ENCODE assay signal across 9 mouse cellular contexts in genomic region chr7:34132355-34133079, GRCm38 (mm10). TPM values are rescaled to one million over a fixed set of nuclear protein-coding genes. Genes with fewer than 3 reads are reported as not detected.
DNase-seq lines count a peak whose midpoint lies in the region; ATAC-seq and TF ChIP-seq lines count a peak whose summit lies in the region.
"Had no signal": no experiment of that assay in that cellular context is flagged by ENCODE, and none has a peak within 500 bp of the region (broad histone marks: within the 10 kb centered on the region; RNA-seq: fewer than 3 reads in every experiment).

No protein-coding gene starts in this region.

- ATAC-seq in forebrain, postnatal 0 days = peak; percentile 72
- ATAC-seq in intestine, postnatal 0 days = peak; percentile 73
- peak; percentile 68 for ATAC-seq in lung, embryonic 16.5 days (ENCODE audit: low read depth)
- peak; percentile 65 for ATAC-seq in stomach, embryonic 14.5 days (ENCODE audit: insufficient number of reproducible peaks, insufficient read depth, low FRiP score, low read depth)

- no peak for TF ChIP-seq CTCF in gastrocnemius, adult 2 months (IDR thresholded peaks at IDR 0.05)
- no peak for TF ChIP-seq CTCF in forebrain, postnatal 0 days (IDR thresholded peaks at IDR 0.05; ENCODE audit: low read depth)
- TF ChIP-seq CTCF in intestine, postnatal 0 days (IDR thresholded peaks at IDR 0.05; ENCODE audit: low read depth) = no peak

- H3K27me3 ChIP-seq in forebrain, postnatal 0 days (ENCODE audit: insufficient read depth, low read length) = no peaks in the 10 kb centered on the region
- no peaks in the 10 kb centered on the region for H3K27me3 ChIP-seq in intestine, postnatal 0 days (replicated peaks; ENCODE audit: control insufficient read depth, insufficient read depth, low read length)
- no peaks in the 10 kb centered on the region for H3K27me3 ChIP-seq in lung, embryonic 16.5 days (ENCODE audit: control insufficient read depth, insufficient read depth, low read depth, low read length)
- H3K27me3 ChIP-seq in stomach, embryonic 14.5 days (ENCODE audit: control insufficient read depth, insufficient read depth, low read length) = no peaks in the 10 kb centered on the region

- H3K4me2 ChIP-seq in forebrain, postnatal 0 days (ENCODE audit: low read depth) = peak overlapping the region; percentile 64
- peak overlapping the region; percentile 87 for H3K4me2 ChIP-seq in intestine, postnatal 0 days (replicated peaks; ENCODE audit: low read depth)
- H3K4me2 ChIP-seq in lung, embryonic 16.5 days (ENCODE audit: low read depth, low read length) = peak overlapping the region; percentile 73
- peak overlapping the region; percentile 52 for H3K4me2 ChIP-seq in stomach, embryonic 14.5 days (replicated peaks; ENCODE audit: low read depth, low read length)

- 2% methylated on average over 60 of the region's 116 CpGs for WGBS in forebrain, postnatal 0 days
- WGBS in intestine, postnatal 0 days = 0% methylated on average over 90 of the region's 116 CpGs
- under 1% methylated on average over 95 of the region's 116 CpGs for WGBS in lung, embryonic 16.5 days
- 0% methylated on average over 107 of the region's 116 CpGs for WGBS in stomach, embryonic 14.5 days

- peak overlapping the region; percentile 72 for H3K27ac ChIP-seq in gastrocnemius, adult 2 months
- peak overlapping the region; percentile 80 for H3K27ac ChIP-seq in forebrain, postnatal 0 days (ENCODE audit: low read depth, low read length)
- H3K27ac ChIP-seq in intestine, postnatal 0 days (ENCODE audit: low read depth, low read length) = peak overlapping the region; percentile 75
- H3K27ac ChIP-seq in lung, embryonic 16.5 days (ENCODE audit: low read length) = peak overlapping the region; percentile 87
- peak overlapping the region; percentile 71 for H3K27ac ChIP-seq in stomach, embryonic 14.5 days (ENCODE audit: low read length)

- peak; percentile 38 for DNase-seq in gastrocnemius, adult 2 months
- DNase-seq in gastrocnemius, postnatal 36 days = no peak
- DNase-seq in adrenal gland, adult 18-20 months (ENCODE audit: low spot score in 2 of 2) = peak; percentile 28 to 47
- peak; percentile 49 for DNase-seq in forebrain, postnatal 0 days
- no peak for DNase-seq in spleen, postnatal 14 days (ENCODE audit: low spot score in 2 of 2)

- no peaks in the 10 kb centered on the region for H3K9me3 ChIP-seq in forebrain, postnatal 0 days (ENCODE audit: low read length)
- no peaks in the 10 kb centered on the region for H3K9me3 ChIP-seq in intestine, postnatal 0 days (ENCODE audit: control insufficient read depth)
- no peaks in the 10 kb centered on the region for H3K9me3 ChIP-seq in lung, embryonic 16.5 days (ENCODE audit: control insufficient read depth, low read length)
- no peaks in the 10 kb centered on the region for H3K9me3 ChIP-seq in stomach, embryonic 14.5 days (ENCODE audit: control insufficient read depth, low read depth, low read length)

- peak overlapping the region; percentile 78 for H3K9ac ChIP-seq in forebrain, postnatal 0 days
- peak overlapping the region; percentile 87 for H3K9ac ChIP-seq in intestine, postnatal 0 days (ENCODE audit: low read depth, low read length)
- H3K9ac ChIP-seq in lung, embryonic 16.5 days (ENCODE audit: low read length) = peak overlapping the region; percentile 95
- peak overlapping the region; percentile 92 for H3K9ac ChIP-seq in stomach, embryonic 14.5 days (replicated peaks; ENCODE audit: low read depth, low read length)

- peak overlapping the region; percentile 77 for H3K4me3 ChIP-seq in gastrocnemius, adult 2 months
- H3K4me3 ChIP-seq in forebrain, postnatal 0 days (ENCODE audit: low read depth, low read length) = peak overlapping the region; percentile 84
- peak overlapping the region; percentile 71 for H3K4me3 ChIP-seq in intestine, postnatal 0 days (ENCODE audit: low read depth, low read length)
- peak overlapping the region; percentile 81 for H3K4me3 ChIP-seq in lung, embryonic 16.5 days (ENCODE audit: low read length)
- H3K4me3 ChIP-seq in stomach, embryonic 14.5 days (ENCODE audit: low read depth, low read length) = peak overlapping the region; percentile 77

- H3K36me3 ChIP-seq in forebrain, postnatal 0 days (ENCODE audit: insufficient read depth) = no peaks in the 10 kb centered on the region
- no peaks in the 10 kb centered on the region for H3K36me3 ChIP-seq in intestine, postnatal 0 days (ENCODE audit: control insufficient read depth, insufficient read depth)
- H3K36me3 ChIP-seq in lung, embryonic 16.5 days (ENCODE audit: control insufficient read depth, insufficient read depth, low read length) = peaks cover 2% of the 10 kb centered on the region; the same call in 1 of the 2 replicates
- H3K36me3 ChIP-seq in stomach, embryonic 14.5 days (ENCODE audit: control insufficient read depth, insufficient read depth, low read length) = no peaks in the 10 kb centered on the region

- intact Hi-C loops in gastrocnemius, adult 2 months (cut with DNase I) = loop anchor here (5.0 kb wide), 1 partner anchor 65 kb away; the partner anchor contains the start of gene Pdcd2l
- intact Hi-C loops in gastrocnemius, postnatal 36 days (cut with DNase I) = no loop called here

- peaks cover 13% of the 10 kb centered on the region for H3K4me1 ChIP-seq in forebrain, postnatal 0 days (ENCODE audit: insufficient read depth)
- H3K4me1 ChIP-seq in intestine, postnatal 0 days (replicated peaks; ENCODE audit: control insufficient read depth, insufficient read depth, low read length) = no peaks in the 10 kb centered on the region
- peaks cover 18% of the 10 kb centered on the region for H3K4me1 ChIP-seq in lung, embryonic 16.5 days (replicated peaks; ENCODE audit: control insufficient read depth, insufficient read depth, low read length)
- H3K4me1 ChIP-seq in stomach, embryonic 14.5 days (ENCODE audit: control insufficient read depth, insufficient read depth, low read length) = peaks cover 19% of the 10 kb centered on the region

RNA-seq across cellular contexts. Expression of gene Wtip, which starts 0.6 kb away (rescaled TPM):
- 1 to 10 TPM; 3.2 to 3.9 TPM for total RNA-seq in gastrocnemius, adult 2 months (2021)
- 1 to 10 TPM; 3.6 to 3.8 TPM for total RNA-seq in gastrocnemius, postnatal 36 days (2021)
- 10 to 100 TPM; 17.8 to 22.0 TPM for total RNA-seq in adrenal gland, adult 18-20 months (2021)
- 36.8 and 42.1 TPM in 2 replicates for total RNA-seq in forebrain, postnatal 0 days (2014; rRNA removed)
- 2.6 and 3.4 TPM in 2 replicates for polyA plus RNA-seq in forebrain, postnatal 0 days (2015; fragmentation: Nextera tagmentation; extraction: Ambion mirVana)
- polyA plus RNA-seq in intestine, postnatal 0 days (2015; fragmentation: Nextera tagmentation; extraction: Ambion mirVana) = 3.2 TPM in 2 replicates
- 6.5 and 7.2 TPM in 2 replicates for polyA plus RNA-seq in lung, embryonic 16.5 days (2015; fragmentation: Nextera tagmentation; extraction: Ambion mirVana)
- polyA plus RNA-seq in stomach, embryonic 14.5 days (2014; fragmentation: Nextera tagmentation; extraction: Ambion mirVana) = 7.1 TPM in 2 replicates

RNA-seq across cellular contexts. Expression of gene Uba2, which starts 36.9 kb away (rescaled TPM):
- 10 to 100 TPM; 33.4 to 38.7 TPM for total RNA-seq in gastrocnemius, adult 2 months (2021)
- total RNA-seq in gastrocnemius, postnatal 36 days (2021) = 10 to 100 TPM; 29.6 to 44.7 TPM
- 10 to 100 TPM; 58.7 to 62.7 TPM for total RNA-seq in adrenal gland, adult 18-20 months (2021)
- 179 and 196 TPM in 2 replicates for total RNA-seq in forebrain, postnatal 0 days (2014; rRNA removed)
- polyA plus RNA-seq in forebrain, postnatal 0 days (2015; fragmentation: Nextera tagmentation; extraction: Ambion mirVana) = 109 and 123 TPM in 2 replicates
- 50.2 and 50.8 TPM in 2 replicates for polyA plus RNA-seq in intestine, postnatal 0 days (2015; fragmentation: Nextera tagmentation; extraction: Ambion mirVana)
- polyA plus RNA-seq in lung, embryonic 16.5 days (2015; fragmentation: Nextera tagmentation; extraction: Ambion mirVana) = 192 and 203 TPM in 2 replicates
- 193 and 196 TPM in 2 replicates for polyA plus RNA-seq in stomach, embryonic 14.5 days (2014; fragmentation: Nextera tagmentation; extraction: Ambion mirVana)

RNA-seq across cellular contexts. Expression of gene Scgb1b30, which starts 37.3 kb away (rescaled TPM):
- not detected for total RNA-seq in gastrocnemius, adult 2 months (2021)
- not detected for total RNA-seq in gastrocnemius, postnatal 36 days (2021)
- not detected for total RNA-seq in adrenal gland, adult 18-20 months (2021)
- not detected in 2 replicates for total RNA-seq in forebrain, postnatal 0 days (2014; rRNA removed)
- not detected in 2 replicates for polyA plus RNA-seq in forebrain, postnatal 0 days (2015; fragmentation: Nextera tagmentation; extraction: Ambion mirVana)
- not detected in 2 replicates for polyA plus RNA-seq in intestine, postnatal 0 days (2015; fragmentation: Nextera tagmentation; extraction: Ambion mirVana)
- not detected in 2 replicates for polyA plus RNA-seq in lung, embryonic 16.5 days (2015; fragmentation: Nextera tagmentation; extraction: Ambion mirVana)
- polyA plus RNA-seq in stomach, embryonic 14.5 days (2014; fragmentation: Nextera tagmentation; extraction: Ambion mirVana) = not detected in 2 replicates
- polyA plus RNA-seq: large intestine, adult 2 months had no signal

Comparison
In these comparisons a context has a peak if more than half of its experiments do, and no peak if none do; other contexts are left out.
1. DNase-seq: peak in gastrocnemius, adult 2 months (single experiment), adrenal gland, adult 18-20 months (2 of 2) and forebrain, postnatal 0 days (single experiment); none in gastrocnemius, postnatal 36 days (0 of 2) and spleen, postnatal 14 days (0 of 2).
2. Peak in every context shown above with its lines, with median percentiles within 50 percentile points of each other: H3K27ac ChIP-seq, H3K4me3 ChIP-seq, ATAC-seq, H3K4me2 ChIP-seq and H3K9ac ChIP-seq.